Mouse (Mus musculus) brain, embryonic 14.5 days (tissue): ENCODE results near the gene Fam129a.

Experiments used
- CTCF ChIP-seq: fragments of 200-500 bp; IDR thresholded peaks from 2 replicates; pipeline ENCODE4 v1.5.1; 2012; ENCODE audit warnings: inconsistent platforms, mild to moderate bottlenecking, moderate library complexity, borderline replicate concordance; ENCODE audit not compliant: insufficient read depth, insufficient read length; ENCODE audit errors: extremely low read depth
- POLR2A ChIP-seq: fragments of 200-500 bp; IDR thresholded peaks from 2 replicates; pipeline ENCODE4 v1.6.1; 2012; ENCODE audit warnings: mild to moderate bottlenecking, inconsistent platforms, borderline replicate concordance; ENCODE audit not compliant: poor library complexity, insufficient read depth, insufficient read length, severe bottlenecking; ENCODE audit errors: extremely low read depth

DNA sequence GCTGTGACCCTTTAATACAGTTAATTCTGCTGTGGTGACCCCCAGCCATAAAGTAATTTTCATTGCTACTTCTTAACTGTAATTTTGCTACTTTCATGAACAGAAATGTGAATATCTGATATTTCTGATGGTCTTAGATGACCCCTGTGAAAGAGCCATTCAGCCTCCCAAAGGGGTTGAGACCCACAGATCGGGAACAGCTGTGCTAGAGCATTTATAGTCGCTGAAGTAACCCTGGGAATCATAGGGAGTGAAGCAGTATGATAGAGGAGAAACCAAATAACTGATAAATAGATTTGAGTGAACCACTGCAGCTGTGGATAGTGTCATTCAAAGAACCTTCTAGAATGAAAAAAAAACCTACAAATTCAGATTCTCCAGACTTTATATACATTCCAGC lies 60.1 kb downstream of the Fam129a start:
- TF ChIP-seq CTCF: no peak
- no peak for TF ChIP-seq POLR2A
